Mouse (Mus musculus) right cerebral cortex, postnatal 14 days (tissue): ENCODE data around the gene Fam120a.

ENCODE experiments used
- DNase-seq: peaks from one replicate; pipeline ENCODE4 v3.0.0; 2022

The Fam120a gene

DNA sequence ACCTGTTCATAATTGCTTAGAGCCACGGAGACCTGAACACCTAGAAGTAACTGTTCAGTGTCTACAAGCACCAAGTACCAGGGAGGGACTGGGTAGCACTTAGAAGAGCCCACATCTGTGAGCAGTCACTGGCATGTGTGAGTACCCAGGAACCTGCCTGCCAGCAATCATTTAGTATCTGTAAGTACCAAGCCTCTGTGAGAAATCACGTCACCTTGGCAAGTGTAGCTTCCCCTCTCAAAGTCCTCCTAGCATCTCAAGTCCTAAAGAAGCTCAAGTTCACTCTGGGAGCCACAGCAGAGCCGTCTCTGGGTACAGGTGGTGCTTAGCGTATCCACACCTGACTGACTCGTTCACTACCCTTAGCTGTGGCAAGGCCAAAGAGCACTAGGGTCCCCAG, 116.1 kb downstream of the Fam120a start:
- no peak for DNase-seq

DNA sequence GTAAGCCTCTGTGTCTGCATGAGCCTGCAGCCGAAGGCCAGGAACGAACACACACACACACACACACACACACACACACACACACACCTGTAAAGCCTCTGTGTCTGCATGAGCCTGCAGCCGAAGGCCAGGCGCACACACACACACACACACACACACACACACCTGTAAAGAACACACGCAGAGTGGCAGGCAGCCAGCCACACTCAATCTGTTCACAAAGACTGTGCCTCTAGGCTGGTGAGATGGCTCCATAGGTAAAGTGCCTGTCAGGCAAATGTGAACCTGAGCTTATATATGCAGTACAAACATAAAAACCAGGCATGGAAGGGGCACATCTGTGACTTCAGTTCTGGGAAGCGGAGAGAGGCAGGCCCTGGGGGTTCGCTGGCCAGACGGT, 117.0 kb downstream of the Fam120a start:
- DNase-seq, result no peak

DNA sequence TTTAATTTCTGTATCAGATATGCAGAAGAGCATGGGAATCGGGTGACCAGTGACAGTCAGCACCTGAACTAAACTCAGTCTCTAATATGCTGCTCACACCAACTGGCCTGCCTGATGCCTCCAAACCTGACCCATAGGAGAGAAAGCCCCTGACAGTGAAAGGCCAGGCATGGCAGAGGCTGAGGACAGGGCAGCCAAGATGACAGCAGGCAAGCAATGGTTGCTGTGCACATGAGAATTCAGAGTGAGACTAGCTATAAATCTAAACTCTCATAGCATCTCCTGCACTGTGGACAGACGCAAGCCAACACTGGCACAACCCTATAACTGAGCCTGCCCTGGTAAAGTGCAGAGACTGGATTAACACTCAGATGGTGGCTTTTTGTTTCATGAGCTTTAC, 117.5 kb downstream of the Fam120a start:
- DNase-seq, result no peak

- peak; percentile 53 for DNase-seq
These were observed 118.7 kb downstream of the Fam120a start for GRCm38 (mm10) chr13:48849155-48849554.

GRCm38 (mm10) chr13:48845308-48845707, 122.5 kb downstream of the Fam120a start:
- DNase-seq, result no peak

DNA sequence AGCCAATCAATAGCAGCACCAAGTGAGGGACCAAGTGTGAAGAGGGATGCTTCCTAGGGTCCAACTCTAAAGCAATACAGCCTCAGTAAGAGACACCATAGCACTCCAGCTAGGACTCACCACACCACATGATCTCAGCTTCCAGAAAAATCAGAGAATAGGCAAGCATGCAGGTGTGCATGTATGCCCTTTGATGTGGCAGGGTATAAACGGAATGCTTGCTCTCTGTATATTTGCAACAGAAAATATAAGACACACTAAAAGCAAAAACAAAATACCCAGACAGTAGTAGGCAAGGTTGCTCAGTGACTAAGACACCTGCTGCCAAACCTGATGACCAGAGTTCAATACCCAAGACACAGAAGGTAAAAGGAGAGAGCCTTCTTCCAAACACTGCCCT, 124.3 kb downstream of the Fam120a start:
- no peak for DNase-seq

DNA sequence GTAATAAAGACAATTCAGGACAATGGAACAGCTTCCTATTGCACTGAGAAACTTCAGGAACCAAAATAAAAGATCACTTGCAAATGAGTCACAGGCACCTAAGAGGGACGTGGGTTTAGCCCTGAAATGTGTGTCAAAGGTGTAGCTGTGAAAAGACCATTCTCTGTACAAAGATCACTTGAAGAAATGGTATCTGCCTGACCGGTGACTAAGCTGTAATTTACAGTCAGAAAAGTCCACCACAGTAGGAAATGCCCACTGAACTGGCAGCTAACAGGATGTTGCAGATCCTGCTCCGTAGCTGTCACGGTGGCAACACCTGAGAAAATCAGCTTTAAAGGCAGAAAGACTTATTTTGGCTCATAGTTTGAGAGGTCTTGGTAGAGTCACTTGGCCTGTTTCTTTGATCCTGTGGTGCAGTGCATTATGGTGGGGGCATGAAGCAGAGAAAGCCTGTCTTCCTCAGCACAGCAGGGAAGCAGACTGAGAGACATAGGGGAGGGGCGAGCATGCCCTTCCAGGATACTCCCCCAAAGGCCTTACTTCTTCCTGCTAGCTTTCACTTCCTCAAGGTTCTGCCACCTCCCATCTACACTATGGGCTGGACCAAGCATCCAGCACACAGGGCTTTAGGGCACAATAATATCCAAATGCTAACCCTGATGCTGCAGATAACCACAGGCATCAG, 125.8 kb downstream of the Fam120a start:
- DNase-seq, result no peak

GRCm38 (mm10) chr13:48838284-48838683, 129.5 kb downstream of the Fam120a start:
- no peak for DNase-seq

GRCm38 (mm10) chr13:48837537-48837936, 130.3 kb downstream of the Fam120a start:
- DNase-seq, result no peak

DNA sequence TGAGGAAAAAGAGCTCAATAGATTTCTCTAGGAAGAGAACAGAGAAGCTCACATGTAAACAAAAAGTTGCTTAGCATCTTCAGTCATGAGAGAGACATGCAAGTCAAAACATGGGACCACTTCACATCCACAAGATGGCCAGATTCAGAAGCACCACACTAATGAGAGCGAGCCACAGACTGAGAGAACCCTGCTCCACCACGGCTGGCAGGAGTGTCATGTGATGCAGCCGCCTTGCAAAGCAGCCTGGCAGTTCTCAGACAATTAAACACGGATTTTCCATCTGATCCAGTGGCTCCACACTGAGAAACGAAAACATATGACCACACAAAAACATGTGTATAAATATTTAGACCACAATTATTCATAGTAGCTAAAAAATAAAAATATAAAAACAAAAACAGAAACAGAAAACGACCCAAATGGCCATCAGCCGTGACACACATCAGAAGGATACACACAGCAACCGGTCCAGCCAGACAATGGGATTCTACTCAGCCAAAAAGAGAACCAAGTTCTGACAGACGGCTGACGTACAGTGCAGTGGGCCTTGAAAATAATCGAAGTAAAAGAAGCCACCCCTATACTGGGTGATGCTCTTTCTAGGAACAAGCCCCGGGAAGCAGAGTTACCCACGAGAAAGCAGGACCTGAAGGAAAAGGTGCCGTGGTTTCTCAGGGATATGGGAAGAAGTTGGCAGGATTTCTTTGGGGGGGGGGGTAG, 137.1 kb downstream of the Fam120a start:
- no peak for DNase-seq

GRCm38 (mm10) chr13:48829780-48830179, 138.0 kb downstream of the Fam120a start:
- no peak for DNase-seq
